Mouse (Mus musculus): Measurements from ENCODE around the gene Zfp523. TPM values are rescaled to one million over a fixed set of nuclear protein-coding genes. Genes with fewer than 3 reads are reported as not detected.

Zfp523 gene
- polyA plus RNA-seq, 1 experiment from 2014 or later: 19.2 TPM

DNA sequence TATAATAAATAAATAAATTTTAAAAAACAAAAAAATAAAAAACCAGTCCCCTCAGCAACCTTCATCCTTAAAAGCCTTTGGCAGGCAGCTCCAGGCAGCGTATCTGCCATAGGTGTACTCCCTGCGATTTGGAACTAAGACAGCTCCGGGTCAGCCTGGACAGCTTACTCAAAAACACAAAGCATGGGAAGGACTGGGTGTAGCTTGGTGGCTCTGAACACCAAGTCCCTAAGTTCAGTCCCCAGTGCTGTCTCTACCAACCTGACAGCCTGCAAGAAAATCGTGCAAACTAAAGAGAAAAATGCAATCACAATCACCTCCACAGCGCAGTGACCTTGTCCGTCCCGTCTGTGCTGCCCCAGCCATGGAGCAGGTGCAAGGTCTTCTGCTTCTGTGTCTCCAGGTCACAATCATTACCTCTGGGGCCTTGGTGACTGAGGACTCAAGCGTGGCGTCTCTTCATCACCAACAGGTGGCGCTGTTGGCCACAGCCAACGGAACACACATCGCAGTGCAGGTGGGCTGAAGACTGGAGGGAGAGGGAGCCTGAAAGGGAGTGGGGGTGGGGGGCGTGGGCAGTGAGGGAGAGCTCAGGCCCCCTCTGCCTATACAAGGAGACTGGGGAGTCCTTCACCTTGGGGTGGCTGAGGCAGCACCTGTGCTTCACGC lies 27.3 kb downstream of the Zfp523 start:
- H3K9ac ChIP-seq (ENCODE audit: low read length): no peak overlapping the region
- no peak for ATAC-seq (ENCODE audit: insufficient number of reproducible peaks, insufficient read depth, low FRiP score, low read depth)
- H3K4me1 ChIP-seq (ENCODE audit: control insufficient read depth in 2 of 2, insufficient read depth in 2 of 2, low read length in 2 of 2): peaks cover 12 to 16% of the 10 kb centered on the region in 2 experiments
- WGBS: 40% methylated on average over 14 of the region's 14 CpGs
- H3K27ac ChIP-seq (replicated peaks in 1 of 2; ENCODE audit: control insufficient read depth in 1 of 2, insufficient read depth in 1 of 2, low read depth in 2 of 2, low read length in 2 of 2): no peak overlapping the region
- H3K9me3 ChIP-seq (ENCODE audit: control insufficient read depth, low read length): no peaks in the 10 kb centered on the region
- H3K27me3 ChIP-seq (ENCODE audit: control insufficient read depth, insufficient read depth, low read length): no peaks in the 10 kb centered on the region
- no peak overlapping the region for H3K4me2 ChIP-seq (ENCODE audit: low read length)
- peaks cover 56% of the 10 kb centered on the region for H3K36me3 ChIP-seq (ENCODE audit: control insufficient read depth, insufficient read depth, low read length)
- no peak overlapping the region for H3K4me3 ChIP-seq (ENCODE audit: control insufficient read depth in 1 of 2, insufficient read depth in 1 of 2, low read depth in 1 of 2, low read length in 2 of 2)

DNA sequence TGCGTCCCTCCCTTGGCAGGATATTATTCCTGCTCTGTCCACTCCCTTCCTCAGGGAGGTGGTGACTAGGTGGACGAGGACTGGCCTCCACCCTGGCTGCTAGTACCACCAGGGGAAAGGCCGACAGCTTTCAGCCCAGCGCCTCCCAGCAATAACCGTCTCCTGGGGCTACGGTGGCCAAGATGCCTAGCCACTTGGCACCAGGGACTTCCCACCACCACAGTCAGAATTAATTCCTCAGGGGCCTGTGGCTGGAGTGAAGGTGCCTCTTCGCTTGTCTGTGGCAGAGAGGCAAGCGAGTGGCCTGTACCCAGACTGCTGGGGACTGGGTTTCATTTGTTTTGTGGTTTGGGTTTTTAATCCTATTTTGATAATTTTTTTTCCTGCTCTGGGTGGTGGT lies 28.5 kb downstream of the Zfp523 start:
- ATAC-seq (ENCODE audit: insufficient number of reproducible peaks, insufficient read depth, low FRiP score, low read depth): no peak

DNA sequence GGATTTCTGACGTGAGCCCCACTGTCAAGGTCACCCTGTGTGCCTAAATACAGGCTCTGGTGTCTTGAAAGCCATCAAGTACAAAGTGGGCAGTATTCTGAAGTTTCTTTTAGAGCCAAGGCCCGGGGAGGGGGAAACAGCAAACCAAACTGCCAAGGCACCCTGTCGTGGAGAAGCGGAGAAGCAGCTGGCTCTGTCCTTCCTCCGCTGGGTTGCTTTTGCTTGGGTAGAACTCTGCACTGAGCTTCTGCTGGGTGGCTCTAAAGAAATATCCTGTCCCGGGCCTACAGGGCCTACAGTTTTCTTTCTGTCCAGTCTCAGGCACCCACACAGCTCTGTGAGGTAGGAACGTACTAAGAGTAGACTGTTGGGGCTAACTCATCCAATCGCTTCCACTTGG lies 30.2 kb downstream of the Zfp523 start:
- peak overlapping the region; percentile 47 to 51 for H3K27ac ChIP-seq (replicated peaks in 1 of 2; ENCODE audit: control insufficient read depth in 1 of 2, insufficient read depth in 1 of 2, low read depth in 2 of 2, low read length in 2 of 2)
- 0 out of 2 replicates have a peak, but pooled peaks have one; percentile 3 for ATAC-seq (ENCODE audit: insufficient number of reproducible peaks, insufficient read depth, low FRiP score, low read depth)
- peaks cover 27% of the 10 kb centered on the region for H3K36me3 ChIP-seq (ENCODE audit: control insufficient read depth, insufficient read depth, low read length)
- peak overlapping the region; percentile 72; the same call in 1 of the 2 replicates for H3K9ac ChIP-seq (ENCODE audit: low read length)
- H3K9me3 ChIP-seq (ENCODE audit: control insufficient read depth, low read length): no peaks in the 10 kb centered on the region
- H3K4me2 ChIP-seq (ENCODE audit: low read length): no peak overlapping the region
- 59% methylated on average over 8 of the region's 8 CpGs for WGBS
- H3K4me3 ChIP-seq (ENCODE audit: control insufficient read depth in 1 of 2, insufficient read depth in 1 of 2, low read depth in 1 of 2, low read length in 2 of 2): no peak overlapping the region
- peaks cover 12 to 16% of the 10 kb centered on the region in 2 experiments for H3K4me1 ChIP-seq (ENCODE audit: control insufficient read depth in 2 of 2, insufficient read depth in 2 of 2, low read length in 2 of 2)
- no peaks in the 10 kb centered on the region for H3K27me3 ChIP-seq (ENCODE audit: control insufficient read depth, insufficient read depth, low read length)

More for the DNA sequence above, 28.5 kb downstream of the Zfp523 start:
- H3K4me3 ChIP-seq (ENCODE audit: control insufficient read depth in 1 of 2, insufficient read depth in 1 of 2, low read depth in 1 of 2, low read length in 2 of 2): no peak overlapping the region
- no peak overlapping the region for H3K9ac ChIP-seq (ENCODE audit: low read length)
- peaks cover 12 to 16% of the 10 kb centered on the region in 2 experiments for H3K4me1 ChIP-seq (ENCODE audit: control insufficient read depth in 2 of 2, insufficient read depth in 2 of 2, low read length in 2 of 2)
- H3K27ac ChIP-seq (replicated peaks in 1 of 2; ENCODE audit: control insufficient read depth in 1 of 2, insufficient read depth in 1 of 2, low read depth in 2 of 2, low read length in 2 of 2): no peak overlapping the region
- 91% methylated on average over 8 of the region's 8 CpGs for WGBS
- no peaks in the 10 kb centered on the region for H3K9me3 ChIP-seq (ENCODE audit: control insufficient read depth, low read length)
- H3K36me3 ChIP-seq (ENCODE audit: control insufficient read depth, insufficient read depth, low read length): peaks cover 44% of the 10 kb centered on the region
- H3K4me2 ChIP-seq (ENCODE audit: low read length): no peak overlapping the region
- H3K27me3 ChIP-seq (ENCODE audit: control insufficient read depth, insufficient read depth, low read length): no peaks in the 10 kb centered on the region

DNA sequence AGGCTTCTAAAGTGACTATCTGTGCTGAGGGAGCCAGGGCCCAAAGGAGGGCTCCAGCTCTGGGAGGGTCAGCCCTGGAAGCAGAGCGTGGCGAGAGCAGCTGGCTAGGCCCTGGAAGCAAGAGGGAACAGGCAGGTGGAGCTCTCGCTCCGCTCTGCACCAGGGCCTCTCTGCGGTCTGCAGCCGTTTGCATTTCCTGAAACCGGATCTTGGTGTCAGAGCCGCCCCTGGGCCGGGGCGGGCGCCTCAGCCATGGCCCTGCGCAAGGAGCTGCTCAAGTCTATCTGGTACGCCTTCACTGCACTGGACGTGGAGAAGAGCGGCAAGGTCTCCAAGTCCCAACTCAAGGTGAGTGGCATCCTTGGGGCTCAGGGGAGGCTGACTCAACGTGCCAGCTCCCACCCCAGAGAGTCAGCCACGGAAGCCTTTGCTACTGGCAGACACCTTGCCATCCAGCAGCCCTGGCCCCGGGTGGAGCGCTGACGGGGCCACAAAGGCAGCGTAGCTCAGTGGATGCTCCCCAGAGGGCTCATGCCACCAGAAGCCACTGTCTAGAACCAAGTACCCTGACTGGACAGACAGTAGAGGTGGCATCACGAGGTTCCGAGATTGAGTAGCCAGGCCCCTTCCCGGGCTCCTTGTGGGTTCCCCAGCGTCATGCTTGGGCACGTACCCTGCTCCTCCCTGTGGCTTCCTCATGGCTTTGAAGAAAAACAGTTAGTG lies 30.8 kb downstream of the Zfp523 start, which contains the start of gene Def6:
Def6 (plus strand) TSS at position 188 of the 723 bp plus-strand sequence.
- H3K4me1 ChIP-seq (ENCODE audit: control insufficient read depth in 2 of 2, insufficient read depth in 2 of 2, low read length in 2 of 2): peaks cover 12 to 16% of the 10 kb centered on the region in 2 experiments
- peak within 1 kb of the TSS; percentile 17 to 33 for H3K4me3 ChIP-seq (ENCODE audit: control insufficient read depth in 1 of 2, insufficient read depth in 1 of 2, low read depth in 1 of 2, low read length in 2 of 2)
- H3K9ac ChIP-seq (ENCODE audit: low read length): peak within 1 kb of the TSS; percentile 72
- no peaks in the 10 kb centered on the region for H3K27me3 ChIP-seq (ENCODE audit: control insufficient read depth, insufficient read depth, low read length)
- H3K4me2 ChIP-seq (ENCODE audit: low read length): peak within 1 kb of the TSS; percentile 69
- peak within 1 kb of the TSS; percentile 47 to 51 for H3K27ac ChIP-seq (replicated peaks in 1 of 2; ENCODE audit: control insufficient read depth in 1 of 2, insufficient read depth in 1 of 2, low read depth in 2 of 2, low read length in 2 of 2)
- ATAC-seq (ENCODE audit: insufficient number of reproducible peaks, insufficient read depth, low FRiP score, low read depth): peak; percentile 75
- WGBS: 18% methylated on average over 26 of the region's 26 CpGs
- H3K36me3 ChIP-seq (ENCODE audit: control insufficient read depth, insufficient read depth, low read length): peaks cover 21% of the 10 kb centered on the region
- H3K9me3 ChIP-seq (ENCODE audit: control insufficient read depth, low read length): no peaks in the 10 kb centered on the region

DNA sequence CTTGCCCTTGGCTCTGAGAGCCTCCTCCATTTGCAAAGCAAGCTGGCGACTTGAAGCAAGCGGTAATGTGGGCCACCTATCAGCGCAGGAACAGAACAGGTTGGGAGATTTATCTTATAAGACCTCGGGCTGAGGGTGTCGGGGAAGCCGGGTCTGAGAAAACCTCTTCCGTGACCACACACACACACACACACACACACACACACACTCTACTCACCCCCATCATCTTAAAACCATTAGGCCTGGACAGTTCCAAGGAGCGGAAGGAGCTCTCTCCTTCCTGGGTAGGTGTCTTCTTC lies 31.3 kb downstream of the Zfp523 start:
- Histone ChIP-seq H3K9ac (ENCODE audit: low read length) (peak overlapping the region; percentile 72), H3K9me3 (ENCODE audit: control insufficient read depth, low read length) (no peaks in the 10 kb centered on the region), H3K27ac (replicated peaks in 1 of 2; ENCODE audit: control insufficient read depth in 1 of 2, insufficient read depth in 1 of 2, low read depth in 2 of 2, low read length in 2 of 2) (no peak overlapping the region), H3K36me3 (ENCODE audit: control insufficient read depth, insufficient read depth, low read length) (peaks cover 16% of the 10 kb centered on the region), H3K27me3 (ENCODE audit: control insufficient read depth, insufficient read depth, low read length) (no peaks in the 10 kb centered on the region), H3K4me1 (ENCODE audit: control insufficient read depth in 2 of 2, insufficient read depth in 2 of 2, low read length in 2 of 2) (peaks cover 12 to 16% of the 10 kb centered on the region in 2 experiments), H3K4me3 (ENCODE audit: control insufficient read depth in 1 of 2, insufficient read depth in 1 of 2, low read depth in 1 of 2, low read length in 2 of 2) (peak overlapping the region in 1 of 2 experiments; percentile 33; a peak in 2 of 4 replicates), H3K4me2 (ENCODE audit: low read length) (peak overlapping the region; percentile 69)
- 80% methylated on average over 8 of the region's 8 CpGs for WGBS
- no peak for ATAC-seq (ENCODE audit: insufficient number of reproducible peaks, insufficient read depth, low FRiP score, low read depth)

DNA sequence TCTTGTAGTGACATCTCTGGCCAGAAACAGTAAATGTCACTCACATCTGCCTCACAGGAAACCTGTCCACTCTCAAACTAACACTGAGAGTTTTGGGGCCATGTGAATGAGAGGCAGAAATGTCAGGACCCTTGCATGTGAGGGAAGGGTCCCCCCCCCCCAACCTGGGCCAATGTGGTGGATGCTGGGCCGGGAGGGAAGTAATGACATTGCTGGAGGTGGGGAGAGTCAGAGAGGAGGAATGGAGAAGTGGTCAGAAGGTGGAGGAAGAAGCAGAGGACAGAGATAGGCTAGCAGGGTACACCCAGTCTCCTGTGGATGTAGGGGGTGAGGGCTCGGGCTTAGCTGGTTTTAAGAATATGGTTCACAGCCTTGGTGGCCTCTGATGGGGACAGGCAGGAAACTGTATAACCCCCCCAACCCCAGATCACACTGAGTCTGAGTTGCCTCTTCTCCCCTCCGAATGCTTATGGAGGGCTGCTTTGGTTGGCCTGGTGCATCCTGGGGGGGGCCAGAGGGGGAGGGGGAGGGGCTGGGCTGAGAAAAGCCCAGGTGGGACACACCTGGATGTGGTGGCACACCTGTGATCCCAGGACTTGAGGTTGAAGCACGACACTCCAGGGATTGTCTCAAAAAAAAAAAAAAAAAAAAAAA lies 32.7 kb downstream of the Zfp523 start:
- Histone ChIP-seq H3K4me1 (ENCODE audit: control insufficient read depth in 2 of 2, insufficient read depth in 2 of 2, low read length in 2 of 2) (peaks cover 12 to 16% of the 10 kb centered on the region in 2 experiments), H3K36me3 (ENCODE audit: control insufficient read depth, insufficient read depth, low read length) (peaks cover 6% of the 10 kb centered on the region), H3K9me3 (ENCODE audit: control insufficient read depth, low read length) (no peaks in the 10 kb centered on the region), H3K4me3 (ENCODE audit: control insufficient read depth in 1 of 2, insufficient read depth in 1 of 2, low read depth in 1 of 2, low read length in 2 of 2) (no peak overlapping the region), H3K9ac (ENCODE audit: low read length) (no peak overlapping the region), H3K4me2 (ENCODE audit: low read length) (no peak overlapping the region), H3K27me3 (ENCODE audit: control insufficient read depth, insufficient read depth, low read length) (no peaks in the 10 kb centered on the region), H3K27ac (replicated peaks in 1 of 2; ENCODE audit: control insufficient read depth in 1 of 2, insufficient read depth in 1 of 2, low read depth in 2 of 2, low read length in 2 of 2) (no peak overlapping the region)
- WGBS: 57% methylated on average over 3 of the region's 4 CpGs
- ATAC-seq (ENCODE audit: insufficient number of reproducible peaks, insufficient read depth, low FRiP score, low read depth): no peak

DNA sequence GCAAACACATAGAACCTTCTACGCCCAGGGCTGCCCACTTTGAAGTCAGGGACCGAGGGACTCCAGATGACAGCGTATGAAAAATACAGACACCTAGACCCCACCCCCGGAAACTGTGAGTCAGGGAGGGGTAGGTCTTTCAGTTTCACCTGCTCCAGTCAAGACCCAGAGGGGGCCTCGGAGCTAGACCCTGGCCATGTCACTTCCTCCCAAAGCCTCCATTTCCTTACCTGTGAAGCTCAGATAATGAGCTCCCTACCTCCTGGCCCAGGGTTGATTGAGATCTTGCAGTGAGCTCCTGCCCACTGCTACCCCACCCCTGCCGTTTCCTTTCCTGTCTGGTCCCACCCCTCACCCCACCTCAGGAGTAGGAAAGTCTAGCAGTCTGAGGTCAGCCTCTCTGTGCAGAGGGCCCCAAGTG lies 35.0 kb downstream of the Zfp523 start:
- peaks cover 8 to 12% of the 10 kb centered on the region in 2 experiments for H3K4me1 ChIP-seq (ENCODE audit: control insufficient read depth in 2 of 2, insufficient read depth in 2 of 2, low read length in 2 of 2)
- H3K36me3 ChIP-seq (ENCODE audit: control insufficient read depth, insufficient read depth, low read length): no peaks in the 10 kb centered on the region
- no peak overlapping the region for H3K9ac ChIP-seq (ENCODE audit: low read length)
- no peak for ATAC-seq (ENCODE audit: insufficient number of reproducible peaks, insufficient read depth, low FRiP score, low read depth)
- no peak overlapping the region for H3K4me3 ChIP-seq (ENCODE audit: control insufficient read depth in 1 of 2, insufficient read depth in 1 of 2, low read depth in 1 of 2, low read length in 2 of 2)
- H3K9me3 ChIP-seq (ENCODE audit: control insufficient read depth, low read length): no peaks in the 10 kb centered on the region
- H3K4me2 ChIP-seq (ENCODE audit: low read length): no peak overlapping the region
- H3K27ac ChIP-seq (replicated peaks in 1 of 2; ENCODE audit: control insufficient read depth in 1 of 2, insufficient read depth in 1 of 2, low read depth in 2 of 2, low read length in 2 of 2): no peak overlapping the region
- H3K27me3 ChIP-seq (ENCODE audit: control insufficient read depth, insufficient read depth, low read length): peaks cover 9% of the 10 kb centered on the region
- 58% methylated on average over 6 of the region's 6 CpGs for WGBS
